Mouse (Mus musculus) forebrain, postnatal 0 days (tissue): ENCODE measurements around the gene Ccdc34. TPM values are rescaled to one million over a fixed set of nuclear protein-coding genes. Genes with fewer than 3 reads are reported as not detected.

ENCODE experiments used
- ATAC-seq: fragments of 200-750 bp; cut with Nextera tagmentation; 2 replicates; pipeline ENCODE4 v1.8.0; 2017; ENCODE audit warnings: mild to moderate bottlenecking, moderate library complexity
- DNase-seq: peaks from one replicate; pipeline ENCODE4 v3.0.0-alpha.2; 2015
- H3K27ac ChIP-seq: fragments of 300-500 bp; sonication (generic); 2 replicates; pipeline ENCODE4 v1.5.1; 2014; ENCODE audit warnings: low read depth, mild to moderate bottlenecking, antibody characterized with exemption, low read length, moderate library complexity, mixed read lengths
- H3K27me3 ChIP-seq: fragments of 300-500 bp; sonication (generic); 2 replicates; pipeline ENCODE4 v1.6.1; 2014; ENCODE audit warnings: mild to moderate bottlenecking, low read length, mixed read lengths; ENCODE audit not compliant: insufficient read depth
- H3K36me3 ChIP-seq: fragments of 300-500 bp; sonication (generic); 2 replicates; pipeline ENCODE4 v1.6.1; 2014; ENCODE audit warnings: mild to moderate bottlenecking, moderate library complexity; ENCODE audit not compliant: insufficient read depth
- H3K4me1 ChIP-seq: fragments of 300-500 bp; sonication (generic); 2 replicates; pipeline ENCODE4 v1.6.1; 2014; ENCODE audit warnings: antibody characterized with exemption; ENCODE audit not compliant: insufficient read depth
- H3K4me2 ChIP-seq: fragments of 300-500 bp; sonication (generic); 2 replicates; pipeline ENCODE4 v1.6.1; 2014; ENCODE audit warnings: low read depth, mild to moderate bottlenecking, moderate library complexity
- H3K4me3 ChIP-seq: fragments of 300-500 bp; sonication (generic); 2 replicates; pipeline ENCODE4 v1.5.1; 2014; ENCODE audit warnings: low read depth, low read length, mixed read lengths
- H3K9ac ChIP-seq: fragments of 300-500 bp; sonication (generic); 2 replicates; pipeline ENCODE4 v1.6.1; 2014; ENCODE audit warnings: mild to moderate bottlenecking
- H3K9me3 ChIP-seq: fragments of 300-500 bp; sonication (generic); 2 replicates; pipeline ENCODE4 v1.6.1; 2016; ENCODE audit warnings: low read length
- CTCF ChIP-seq: sonication (generic); IDR thresholded peaks from 2 replicates; pipeline ENCODE4 v1.5.1; 2016; ENCODE audit warnings: antibody characterized with exemption, control low read depth, low read depth
- WGBS: fragments of 180-500 bp; shearing (Covaris S2); extraction: QIAGEN DNeasy Blood & Tissue Kit; methylation state at CpG from one replicate; pipeline ENCODE4 v1.1.7; 2014; 5-methylcytosine and 5-hydroxymethylcytosine counted together
- polyA plus RNA-seq: library from polyadenylated mRNA; unstranded; fragments of >200 nt; fragmentation: Nextera tagmentation; extraction: Ambion mirVana; gene quantifications from 2 replicates; pipeline ENCODE4 v1.2.1, GENCODE M21; 2015
- total RNA-seq: library from RNA; depleted of rRNA; stranded (reverse); fragments of >200 nt; gene quantifications from 2 replicates; pipeline ENCODE4 v1.2.3, GENCODE M21; 2014; rRNA removed

Gene Ccdc34
- total and polyA plus RNA-seq, 2 experiments from 2014 or later, result 27.3 TPM

GRCm38 (mm10) chr2:110214991-110215684, 197.5 kb downstream of the Ccdc34 start:
- H3K27ac ChIP-seq, result no peak overlapping the region
- ATAC-seq (no peak), DNase-seq (no peak)
- no peak overlapping the region for H3K4me2 ChIP-seq
- no peaks in the 10 kb centered on the region for H3K9me3 ChIP-seq
- WGBS, result 51% methylated on average over 9 of the region's 9 CpGs
- no peaks in the 10 kb centered on the region for H3K27me3 ChIP-seq
- no peak overlapping the region for H3K4me3 ChIP-seq
- H3K9ac ChIP-seq, result no peak overlapping the region
- no peak for TF ChIP-seq CTCF
- no peaks in the 10 kb centered on the region for H3K36me3 ChIP-seq
- H3K4me1 ChIP-seq, result no peaks in the 10 kb centered on the region

- WGBS, result 68% methylated on average over 3 of the region's 3 CpGs
- no peak overlapping the region for H3K4me3 ChIP-seq
- TF ChIP-seq CTCF, result no peak
- no peaks in the 10 kb centered on the region for H3K9me3 ChIP-seq
- H3K4me2 ChIP-seq, result no peak overlapping the region
- DNase-seq, result no peak
- H3K36me3 ChIP-seq, result no peaks in the 10 kb centered on the region
- no peak overlapping the region for H3K9ac ChIP-seq
- ATAC-seq, result no peak
- H3K4me1 ChIP-seq, result no peaks in the 10 kb centered on the region
- no peaks in the 10 kb centered on the region for H3K27me3 ChIP-seq
- H3K27ac ChIP-seq, result no peak overlapping the region
Measured at GRCm38 (mm10) chr2:110215685-110216058, 198.1 kb downstream of the Ccdc34 start.

- no peaks in the 10 kb centered on the region for H3K27me3 ChIP-seq
- ATAC-seq (no peak), DNase-seq (no peak)
- no peaks in the 10 kb centered on the region for H3K9me3 ChIP-seq
- H3K4me2 ChIP-seq, result no peak overlapping the region
- no peaks in the 10 kb centered on the region for H3K36me3 ChIP-seq
- H3K27ac ChIP-seq, result no peak overlapping the region
- no peak overlapping the region for H3K9ac ChIP-seq
- 75% methylated on average over 1 of the region's 1 CpGs for WGBS
- H3K4me1 ChIP-seq, result no peaks in the 10 kb centered on the region
- no peak for TF ChIP-seq CTCF
- H3K4me3 ChIP-seq, result no peak overlapping the region
Measured at GRCm38 (mm10) chr2:110220492-110220891, 202.9 kb downstream of the Ccdc34 start.

- no peak for ATAC-seq
- no peak for DNase-seq
- Histone ChIP-seq H3K27me3 (no peaks in the 10 kb centered on the region), H3K4me3 (no peak overlapping the region), H3K9ac (no peak overlapping the region), H3K9me3 (no peaks in the 10 kb centered on the region), H3K27ac (no peak overlapping the region), H3K4me1 (no peaks in the 10 kb centered on the region), H3K36me3 (no peaks in the 10 kb centered on the region), H3K4me2 (no peak overlapping the region)
- WGBS, result 93% methylated on average over 2 of the region's 2 CpGs
- no peak for TF ChIP-seq CTCF
Measured at GRCm38 (mm10) chr2:110222793-110223192, 205.2 kb downstream of the Ccdc34 start.

Other genes starting within 250 kb of the Ccdc34 start
- 205 and 283 TPM in 2 replicates for gene Lin7c, start 127.0 kb upstream of the Ccdc34 start, total RNA-seq
- gene Lin7c, start 127.0 kb upstream of the Ccdc34 start, polyA plus RNA-seq, result 138 and 175 TPM in 2 replicates
- gene Lgr4, start 100.2 kb upstream of the Ccdc34 start, total RNA-seq, result 18.1 and 26.7 TPM in 2 replicates
- 4.6 and 5.6 TPM in 2 replicates for gene Lgr4, start 100.2 kb upstream of the Ccdc34 start, polyA plus RNA-seq